Mouse (Mus musculus): ENCODE results near the gene Map3k5.

Map3k5 gene

GRCm38 (mm10) chr10:20078350-20078749, 144.1 kb downstream of the Map3k5 start:
- 0 out of 2 replicates have a peak, but pooled peaks cover 3% of the 10 kb centered on the region for H3K4me1 ChIP-seq (replicated peaks; ENCODE audit: low read depth, low read length)
- TF ChIP-seq POU5F1 (IDR thresholded peaks at IDR 0.05; ENCODE audit: borderline replicate concordance, low read length) = no peak
- no peak for TF ChIP-seq NANOG (IDR thresholded peaks at IDR 0.05; ENCODE audit: borderline replicate concordance, low read length)
- no peak for TF ChIP-seq CTCF (conservative IDR thresholded peaks at IDR 0.05; ENCODE audit: low read length)
- no peaks in the 10 kb centered on the region for H3K9me3 ChIP-seq (ENCODE audit: low read length)
- no peaks in the 10 kb centered on the region for H3K36me3 ChIP-seq (ENCODE audit: insufficient read depth, low read length)
- no peak overlapping the region for H3K4me3 ChIP-seq (replicated peaks; ENCODE audit: low read length)
- no peaks in the 10 kb centered on the region for H3K27me3 ChIP-seq (ENCODE audit: insufficient read depth, low read length)

GRCm38 (mm10) chr10:20087841-20088240, 153.6 kb downstream of the Map3k5 start:
- Histone ChIP-seq H3K9me3 (ENCODE audit: low read length) (0 out of 2 replicates have a peak, but pooled peaks cover 3% of the 10 kb centered on the region), H3K27me3 (ENCODE audit: insufficient read depth, low read length) (no peaks in the 10 kb centered on the region), H3K36me3 (ENCODE audit: insufficient read depth, low read length) (no peaks in the 10 kb centered on the region), H3K4me3 (replicated peaks; ENCODE audit: low read length) (no peak overlapping the region), H3K4me1 (replicated peaks; ENCODE audit: low read depth, low read length) (peaks cover 41% of the 10 kb centered on the region)
- TF ChIP-seq POU5F1 (IDR thresholded peaks at IDR 0.05; ENCODE audit: borderline replicate concordance, low read length) = no peak
- TF ChIP-seq CTCF (conservative IDR thresholded peaks at IDR 0.05; ENCODE audit: low read length) = no peak
- TF ChIP-seq NANOG (IDR thresholded peaks at IDR 0.05; ENCODE audit: borderline replicate concordance, low read length) = no peak

- Histone ChIP-seq H3K36me3 (ENCODE audit: insufficient read depth, low read length) (no peaks in the 10 kb centered on the region), H3K4me3 (replicated peaks; ENCODE audit: low read length) (no peak overlapping the region), H3K9me3 (ENCODE audit: low read length) (0 out of 2 replicates have a peak, but pooled peaks cover 3% of the 10 kb centered on the region), H3K4me1 (replicated peaks; ENCODE audit: low read depth, low read length) (peaks cover 41% of the 10 kb centered on the region), H3K27me3 (ENCODE audit: insufficient read depth, low read length) (no peaks in the 10 kb centered on the region)
- TF ChIP-seq CTCF (conservative IDR thresholded peaks at IDR 0.05; ENCODE audit: low read length) (no peak), NANOG (IDR thresholded peaks at IDR 0.05; ENCODE audit: borderline replicate concordance, low read length) (no peak)
These were observed 154.8 kb downstream of the Map3k5 start for GRCm38 (mm10) chr10:20089026-20089425.

GRCm38 (mm10) chr10:20090171-20090570, 155.9 kb downstream of the Map3k5 start:
- Histone ChIP-seq H3K4me1 (replicated peaks; ENCODE audit: low read depth, low read length) (peaks cover 41% of the 10 kb centered on the region), H3K9me3 (ENCODE audit: low read length) (0 out of 2 replicates have a peak, but pooled peaks cover 3% of the 10 kb centered on the region), H3K36me3 (ENCODE audit: insufficient read depth, low read length) (no peaks in the 10 kb centered on the region), H3K27me3 (ENCODE audit: insufficient read depth, low read length) (no peaks in the 10 kb centered on the region), H3K4me3 (replicated peaks; ENCODE audit: low read length) (no peak overlapping the region)
- TF ChIP-seq POU5F1 (IDR thresholded peaks at IDR 0.05; ENCODE audit: borderline replicate concordance, low read length) = no peak
- TF ChIP-seq NANOG (IDR thresholded peaks at IDR 0.05; ENCODE audit: borderline replicate concordance, low read length) = no peak
- no peak for TF ChIP-seq CTCF (conservative IDR thresholded peaks at IDR 0.05; ENCODE audit: low read length)

GRCm38 (mm10) chr10:20091416-20091815, 157.1 kb downstream of the Map3k5 start:
- Histone ChIP-seq H3K9me3 (ENCODE audit: low read length) (0 out of 2 replicates have a peak, but pooled peaks cover 3% of the 10 kb centered on the region), H3K4me3 (replicated peaks; ENCODE audit: low read length) (no peak overlapping the region), H3K27me3 (ENCODE audit: insufficient read depth, low read length) (no peaks in the 10 kb centered on the region)

GRCm38 (mm10) chr10:20092371-20092770, 158.1 kb downstream of the Map3k5 start:
- no peaks in the 10 kb centered on the region for H3K27me3 ChIP-seq (ENCODE audit: insufficient read depth, low read length)
- TF ChIP-seq NANOG (IDR thresholded peaks at IDR 0.05; ENCODE audit: borderline replicate concordance, low read length) = no peak
- TF ChIP-seq CTCF (conservative IDR thresholded peaks at IDR 0.05; ENCODE audit: low read length) = no peak
- TF ChIP-seq POU5F1 (IDR thresholded peaks at IDR 0.05; ENCODE audit: borderline replicate concordance, low read length) = no peak
- no peaks in the 10 kb centered on the region for H3K36me3 ChIP-seq (ENCODE audit: insufficient read depth, low read length)
- no peak overlapping the region for H3K4me3 ChIP-seq (replicated peaks; ENCODE audit: low read length)
- 0 out of 2 replicates have a peak, but pooled peaks cover 3% of the 10 kb centered on the region for H3K9me3 ChIP-seq (ENCODE audit: low read length)
- H3K4me1 ChIP-seq (replicated peaks; ENCODE audit: low read depth, low read length) = peaks cover 41% of the 10 kb centered on the region

More at GRCm38 (mm10) chr10:20091416-20091815, 157.1 kb downstream of the Map3k5 start:
- H3K36me3 ChIP-seq (ENCODE audit: insufficient read depth, low read length) = no peaks in the 10 kb centered on the region
- H3K4me1 ChIP-seq (replicated peaks; ENCODE audit: low read depth, low read length) = peaks cover 41% of the 10 kb centered on the region
- no peak for TF ChIP-seq CTCF (conservative IDR thresholded peaks at IDR 0.05; ENCODE audit: low read length)
- TF ChIP-seq NANOG (IDR thresholded peaks at IDR 0.05; ENCODE audit: borderline replicate concordance, low read length) = no peak
- TF ChIP-seq POU5F1 (IDR thresholded peaks at IDR 0.05; ENCODE audit: borderline replicate concordance, low read length) = no peak

GRCm38 (mm10) chr10:20101456-20101855, 167.2 kb downstream of the Map3k5 start:
- no peaks in the 10 kb centered on the region for H3K36me3 ChIP-seq (ENCODE audit: insufficient read depth, low read length)
- H3K27me3 ChIP-seq (ENCODE audit: insufficient read depth, low read length) = no peaks in the 10 kb centered on the region
- H3K4me3 ChIP-seq (replicated peaks; ENCODE audit: low read length) = no peak overlapping the region
- H3K4me1 ChIP-seq (replicated peaks; ENCODE audit: low read depth, low read length) = peaks cover 8% of the 10 kb centered on the region
- H3K9me3 ChIP-seq (ENCODE audit: low read length) = no peaks in the 10 kb centered on the region
- TF ChIP-seq CTCF (conservative IDR thresholded peaks at IDR 0.05; ENCODE audit: low read length) (no peak), NANOG (IDR thresholded peaks at IDR 0.05; ENCODE audit: borderline replicate concordance, low read length) (no peak), POU5F1 (IDR thresholded peaks at IDR 0.05; ENCODE audit: borderline replicate concordance, low read length) (no peak)

- H3K4me1 ChIP-seq (replicated peaks; ENCODE audit: low read depth, low read length) = peaks cover 8% of the 10 kb centered on the region
- no peak for TF ChIP-seq POU5F1 (IDR thresholded peaks at IDR 0.05; ENCODE audit: borderline replicate concordance, low read length)
- H3K36me3 ChIP-seq (ENCODE audit: insufficient read depth, low read length) = no peaks in the 10 kb centered on the region
- H3K4me3 ChIP-seq (replicated peaks; ENCODE audit: low read length) = no peak overlapping the region
- H3K27me3 ChIP-seq (ENCODE audit: insufficient read depth, low read length) = no peaks in the 10 kb centered on the region
- no peaks in the 10 kb centered on the region for H3K9me3 ChIP-seq (ENCODE audit: low read length)
These were observed 170.1 kb downstream of the Map3k5 start for GRCm38 (mm10) chr10:20104271-20104931.

GRCm38 (mm10) chr10:20105575-20105974, 171.3 kb downstream of the Map3k5 start:
- no peaks in the 10 kb centered on the region for H3K9me3 ChIP-seq (ENCODE audit: low read length)
- no peaks in the 10 kb centered on the region; the same call in 1 of the 2 replicates for H3K27me3 ChIP-seq (ENCODE audit: insufficient read depth, low read length)
- TF ChIP-seq NANOG (IDR thresholded peaks at IDR 0.05; ENCODE audit: borderline replicate concordance, low read length) = no peak
- TF ChIP-seq CTCF (conservative IDR thresholded peaks at IDR 0.05; ENCODE audit: low read length) = no peak
- no peak for TF ChIP-seq POU5F1 (IDR thresholded peaks at IDR 0.05; ENCODE audit: borderline replicate concordance, low read length)
- H3K36me3 ChIP-seq (ENCODE audit: insufficient read depth, low read length) = no peaks in the 10 kb centered on the region
- H3K4me3 ChIP-seq (replicated peaks; ENCODE audit: low read length) = no peak overlapping the region
- H3K4me1 ChIP-seq (replicated peaks; ENCODE audit: low read depth, low read length) = peaks cover 8% of the 10 kb centered on the region
